8 mouse cellular contexts compared by ENCODE assay signal in genomic region chrX:140541711-140542473, GRCm38 (mm10). TPM values are rescaled to one million over a fixed set of nuclear protein-coding genes. Genes with fewer than 3 reads are reported as not detected.
DNase-seq lines count a peak whose midpoint lies in the region; ATAC-seq and TF ChIP-seq lines count a peak whose summit lies in the region.

No protein-coding gene starts in this region.

- DNase-seq in right cerebral cortex, adult 2 months (ENCODE audit: low spot score in 2 of 2) = peak; percentile 12 to 23
- no peak for DNase-seq in right cerebral cortex, adult 18-20 months
- DNase-seq in cerebellum, adult 9-10 months = peak; percentile 71
- peak; percentile 55 for DNase-seq in forebrain, postnatal 0 days
- peak; percentile 54 for DNase-seq in kidney, adult 2 months
- peak; percentile 36 for DNase-seq in liver, postnatal 0 days
- no peak for DNase-seq in ovary, postnatal 14 days (ENCODE audit: low spot score)

- TF ChIP-seq EP300 in liver, postnatal 0 days (IDR thresholded peaks at IDR 0.05; ENCODE audit: low read depth) = no peak

- H3K9me3 ChIP-seq in forebrain, postnatal 0 days (ENCODE audit: low read length) = no peaks in the 10 kb centered on the region
- H3K9me3 ChIP-seq in liver, postnatal 0 days (ENCODE audit: low read length) = no peaks in the 10 kb centered on the region

- H3K4me1 ChIP-seq in forebrain, postnatal 0 days (ENCODE audit: insufficient read depth) = no peaks in the 10 kb centered on the region
- H3K4me1 ChIP-seq in kidney, adult 2 months (ENCODE audit: control insufficient read depth, insufficient read depth, low read length) = peaks cover 6% of the 10 kb centered on the region; the same call in 1 of the 2 replicates
- peaks cover 18% of the 10 kb centered on the region for H3K4me1 ChIP-seq in liver, postnatal 0 days (ENCODE audit: insufficient read depth)
- H3K4me1 ChIP-seq in olfactory bulb, adult 2 months (ENCODE audit: control insufficient read depth, insufficient read depth, low read length) = peaks cover 4% of the 10 kb centered on the region; the same call in 1 of the 2 replicates

- peak overlapping the region; percentile 46 for H3K4me3 ChIP-seq in forebrain, postnatal 0 days (ENCODE audit: low read depth, low read length)
- H3K4me3 ChIP-seq in kidney, adult 2 months (ENCODE audit: insufficient read depth, low read depth, low read length) = peak overlapping the region; percentile 73
- H3K4me3 ChIP-seq in liver, postnatal 0 days (ENCODE audit: low read depth, low read length) = peak overlapping the region; percentile 55
- H3K4me3 ChIP-seq in olfactory bulb, adult 2 months (ENCODE audit: insufficient read depth, low read depth, low read length) = peak overlapping the region; percentile 74

- peak overlapping the region; percentile 74 for H3K27ac ChIP-seq in forebrain, postnatal 0 days (ENCODE audit: low read depth, low read length)
- H3K27ac ChIP-seq in kidney, adult 2 months (ENCODE audit: insufficient read depth, low read depth, low read length) = peak overlapping the region; percentile 94
- H3K27ac ChIP-seq in liver, postnatal 0 days (ENCODE audit: low read depth) = peak overlapping the region; percentile 91
- peak overlapping the region; percentile 95 for H3K27ac ChIP-seq in olfactory bulb, adult 2 months (ENCODE audit: insufficient read depth, low read depth, low read length)

- peak; percentile 57 for ATAC-seq in forebrain, postnatal 0 days
- peak; percentile 30 for ATAC-seq in liver, postnatal 0 days

- TF ChIP-seq CTCF in forebrain, postnatal 0 days (IDR thresholded peaks at IDR 0.05; ENCODE audit: low read depth) = no peak
- TF ChIP-seq CTCF in kidney, adult 2 months (conservative IDR thresholded peaks at IDR 0.05; ENCODE audit: insufficient read depth, insufficient read length, low read depth, low read length) = no peak
- TF ChIP-seq CTCF in liver, postnatal 0 days (IDR thresholded peaks at IDR 0.05; ENCODE audit: low read depth) = no peak
- no peak for TF ChIP-seq CTCF in olfactory bulb, adult 2 months (IDR thresholded peaks at IDR 0.05; ENCODE audit: insufficient read depth, low read depth, low read length)

- H3K36me3 ChIP-seq in forebrain, postnatal 0 days (ENCODE audit: insufficient read depth) = no peaks in the 10 kb centered on the region
- H3K36me3 ChIP-seq in kidney, adult 2 months (ENCODE audit: control insufficient read depth, insufficient read depth, low read length) = no peaks in the 10 kb centered on the region; the same call in 1 of the 2 replicates
- H3K36me3 ChIP-seq in liver, postnatal 0 days (replicated peaks; ENCODE audit: insufficient read depth, low read length) = no peaks in the 10 kb centered on the region

- H3K4me2 ChIP-seq in forebrain, postnatal 0 days (ENCODE audit: low read depth) = peak overlapping the region; percentile 57
- H3K4me2 ChIP-seq in liver, postnatal 0 days (ENCODE audit: low read depth, low read length) = peak overlapping the region; percentile 68

- no peaks in the 10 kb centered on the region; the same call in 1 of the 2 replicates for H3K27me3 ChIP-seq in forebrain, postnatal 0 days (ENCODE audit: insufficient read depth, low read length)
- H3K27me3 ChIP-seq in kidney, adult 2 months (replicated peaks; ENCODE audit: control insufficient read depth, insufficient read depth, low read length) = no peaks in the 10 kb centered on the region
- no peaks in the 10 kb centered on the region for H3K27me3 ChIP-seq in liver, postnatal 0 days (ENCODE audit: insufficient read depth, low read length)

- H3K9ac ChIP-seq in forebrain, postnatal 0 days = peak overlapping the region; percentile 68
- peak overlapping the region; percentile 79 for H3K9ac ChIP-seq in liver, postnatal 0 days (replicated peaks)

- no peak for TF ChIP-seq POLR2A in kidney, adult 2 months (IDR thresholded peaks at IDR 0.05; ENCODE audit: low read depth, low read length)
- TF ChIP-seq POLR2A in olfactory bulb, adult 2 months (IDR thresholded peaks at IDR 0.05; ENCODE audit: insufficient read depth, low read depth, low read length) = no peak

- WGBS in forebrain, postnatal 0 days = 23% methylated on average over 10 of the region's 10 CpGs
- WGBS in kidney, adult 2 months = 5% methylated on average over 10 of the region's 10 CpGs
- 18% methylated on average over 9 of the region's 10 CpGs for whole genome bisulfite sequencing in liver, postnatal 0 days (ENCODE audit: insufficient replicate concordance)
- 15% methylated on average over 10 of the region's 10 CpGs for WGBS in olfactory bulb, adult 2 months

RNA-seq across cellular contexts. Expression of gene Tsc22d3, which starts 58.6 kb away (rescaled TPM):
- 93.9 and 114 TPM in 2 replicates for total RNA-seq in forebrain, postnatal 0 days (2014; rRNA removed)
- 75.3 and 92.2 TPM in 2 replicates for polyA plus RNA-seq in forebrain, postnatal 0 days (2015; fragmentation: Nextera tagmentation; extraction: Ambion mirVana)
- polyA plus RNA-seq in kidney, adult 2 months (2012; rRNA removed) = 36.2 and 51.6 TPM in 2 replicates
- 23.6 and 34.2 TPM in 2 replicates for polyA plus RNA-seq in liver, postnatal 0 days (2015; fragmentation: Nextera tagmentation; extraction: Ambion mirVana)
- not detected in 2 replicates for polyA plus RNA-seq in olfactory bulb, adult 2 months (2012; ENCODE audit: insufficient read depth, insufficient read length, low replicate concordance, missing spikeins)

Comparison
In these comparisons a context has a peak if more than half of its experiments do, and no peak if none do; other contexts are left out.
1. DNase-seq: peak in right cerebral cortex, adult 2 months (2 of 2), cerebellum, adult 9-10 months (single experiment), forebrain, postnatal 0 days (single experiment), kidney, adult 2 months (single experiment) and liver, postnatal 0 days (single experiment); none in right cerebral cortex, adult 18-20 months (single experiment) and ovary, postnatal 14 days (single experiment).
2. Peak in every context shown above with its lines, with median percentiles within 50 percentile points of each other: H3K27ac ChIP-seq and H3K4me3 ChIP-seq.